Mouse (Mus musculus) thymus, postnatal 36 days (tissue): ENCODE data around the gene Pigs.

Source experiments
- DNase-seq, 2 experiments: peaks; one replicate each; pipeline ENCODE4 v3.0.0; 2022; ENCODE audit warnings: mixed read lengths in 2 of 2

The Pigs gene

GRCm38 (mm10) chr11:78367456-78368225 is 39.4 kb downstream of the Pigs start:
- DNase-seq: no peak

DNA sequence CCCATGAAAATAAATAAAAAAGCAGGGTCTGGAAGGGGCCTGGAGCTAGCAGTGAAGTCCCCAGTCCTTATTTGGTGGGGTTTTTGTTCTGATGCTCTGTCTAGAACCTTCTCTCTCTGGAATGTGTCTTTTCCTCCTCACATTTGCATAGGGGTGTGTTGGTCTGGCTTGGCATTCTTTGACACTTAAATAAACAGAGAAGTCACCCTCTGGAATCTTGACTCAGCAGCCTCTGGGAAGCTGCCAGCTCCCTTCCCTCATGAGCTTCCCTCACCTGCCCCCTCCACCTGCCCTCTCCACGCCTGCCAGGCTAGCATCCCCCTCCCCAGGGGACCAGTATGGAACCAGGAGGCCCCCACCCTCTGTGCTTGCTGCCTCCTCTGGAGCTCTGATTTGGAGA is 42.2 kb downstream of the Pigs start:
- DNase-seq: no peak

DNA sequence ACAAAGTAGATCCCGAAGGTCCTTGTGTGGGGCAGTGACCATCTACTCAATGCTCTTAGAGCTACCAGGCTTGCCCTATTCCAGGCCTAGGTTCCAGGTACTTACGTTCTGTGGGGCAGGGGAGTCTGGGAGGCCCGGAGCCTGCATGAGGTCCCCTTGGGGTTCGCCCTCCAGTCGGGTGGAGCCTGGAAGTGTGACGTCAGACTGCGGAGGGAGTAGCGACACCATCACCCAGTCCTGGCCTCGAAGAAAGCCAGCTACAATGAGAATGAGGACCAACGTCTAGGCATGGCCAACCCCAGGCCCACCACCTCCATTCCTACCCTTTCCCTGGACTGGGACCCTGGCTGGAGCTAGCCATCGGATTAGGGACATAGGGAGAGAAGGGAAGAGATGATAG is 43.5 kb downstream of the Pigs start:
- DNase-seq: no peak

DNA sequence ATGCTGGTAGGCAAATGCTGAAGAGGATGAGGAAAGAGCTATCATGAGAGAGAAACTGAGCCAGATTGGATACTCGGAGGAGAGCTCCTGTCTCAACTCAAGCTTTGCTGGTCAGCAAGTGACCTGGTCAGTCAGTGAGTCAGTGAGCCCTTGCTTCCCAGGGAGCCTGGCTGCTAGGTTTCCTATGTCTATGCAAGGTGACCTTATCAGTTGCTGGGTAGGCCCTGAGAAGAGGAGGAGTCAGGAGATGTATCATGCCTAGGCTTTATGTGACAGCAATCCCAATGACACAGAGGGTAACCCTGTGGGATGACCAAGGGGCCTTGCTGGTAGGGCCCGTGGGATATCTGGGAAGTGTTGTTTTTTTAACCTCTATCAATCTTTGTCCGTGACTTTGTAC is 44.0 kb downstream of the Pigs start:
- DNase-seq: no peak

DNA sequence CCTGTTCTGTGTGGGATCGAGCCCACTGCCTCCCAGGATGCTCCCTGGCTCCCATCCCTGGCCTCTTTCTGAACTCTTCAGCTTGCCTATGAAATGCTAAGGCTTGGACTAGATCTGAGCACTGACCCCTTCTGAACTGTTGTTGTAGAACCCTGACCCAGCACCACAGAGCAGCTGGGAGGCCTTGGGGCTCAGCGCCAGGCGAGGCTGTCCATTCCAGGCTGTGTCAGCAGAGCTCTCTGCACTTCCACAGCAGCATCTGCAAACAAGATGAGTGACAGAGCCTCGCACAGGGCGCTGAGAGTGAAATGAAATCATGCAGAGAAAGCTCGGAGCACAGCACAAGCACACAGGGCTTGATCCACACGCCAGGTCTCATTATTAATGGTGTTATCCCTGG is 44.4 kb downstream of the Pigs start:
- DNase-seq: no peak

DNA sequence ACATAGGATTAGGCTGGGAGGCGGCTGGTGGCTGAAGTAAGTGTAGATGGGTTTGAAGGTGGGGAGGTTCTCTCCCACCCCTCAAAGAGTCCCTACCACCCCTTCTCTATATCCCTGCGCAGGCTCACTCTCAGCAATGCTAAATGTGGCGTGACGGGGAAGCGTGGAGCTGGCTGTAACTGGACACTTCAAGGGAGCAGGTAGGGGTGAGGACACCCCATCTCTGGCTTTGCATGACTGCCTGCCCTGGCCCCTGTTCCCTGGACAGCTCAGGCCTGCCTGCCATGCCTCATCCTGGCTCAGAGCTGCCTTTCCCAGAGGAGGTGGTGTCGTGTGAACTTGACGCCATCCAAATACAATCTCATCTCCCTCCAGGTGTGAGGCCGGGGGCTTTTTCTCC is 45.9 kb downstream of the Pigs start:
- no peak for DNase-seq

DNA sequence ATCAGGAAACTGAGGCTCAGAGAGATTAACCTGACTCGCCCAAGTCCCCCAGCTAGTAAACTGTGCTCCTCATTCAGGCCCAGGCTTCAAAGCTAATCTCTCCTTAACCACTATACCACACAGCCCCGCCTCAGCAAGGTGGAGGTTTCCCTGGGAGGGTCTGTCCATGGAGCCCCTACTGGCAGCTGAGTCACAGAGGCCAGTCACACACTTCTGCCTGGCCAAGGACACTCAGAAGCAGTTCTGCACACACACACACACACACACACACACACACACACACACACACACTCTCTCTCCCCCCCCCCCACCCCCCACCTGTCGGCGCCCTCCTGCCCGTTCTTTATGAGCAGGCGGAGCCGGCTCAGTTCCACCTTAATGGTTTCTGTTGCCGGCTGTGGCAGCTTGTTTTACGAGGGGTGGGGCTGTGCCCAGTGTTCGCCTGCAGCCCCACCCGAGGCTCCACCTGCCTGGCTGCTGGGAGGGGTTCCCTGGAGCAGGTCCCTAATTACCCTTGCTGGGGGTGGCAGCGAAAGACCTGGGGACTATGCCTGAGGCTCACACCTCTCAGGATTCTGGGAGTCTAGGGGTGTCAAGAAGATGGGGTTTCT is 49.4 kb downstream of the Pigs start:
- DNase-seq: no peak

DNA sequence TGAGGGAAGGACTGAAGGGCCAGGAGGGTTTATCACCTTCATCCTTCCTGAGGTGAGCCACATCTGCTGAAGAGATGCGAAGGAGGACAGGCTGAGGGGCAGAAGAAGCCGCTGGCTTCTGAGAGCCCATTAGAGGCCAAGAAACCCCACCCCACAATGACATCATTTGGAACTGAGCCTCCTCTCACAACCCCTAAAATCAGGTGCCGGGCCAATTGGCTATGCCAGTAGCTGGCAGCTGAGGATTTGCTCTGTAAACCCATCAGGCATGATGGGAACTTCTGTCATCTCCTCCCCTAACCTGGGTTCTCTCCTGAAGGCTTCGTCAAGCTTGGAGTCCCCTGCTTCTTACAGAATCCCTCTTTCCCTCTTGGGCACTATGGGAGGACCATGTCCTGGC is 52.1 kb downstream of the Pigs start:
- DNase-seq: no peak

- no peak for DNase-seq
These were observed 52.8 kb downstream of the Pigs start for GRCm38 (mm10) chr11:78380996-78381395.

GRCm38 (mm10) chr11:78382286-78382685 is 54.1 kb downstream of the Pigs start:
- DNase-seq: no peak

DNA sequence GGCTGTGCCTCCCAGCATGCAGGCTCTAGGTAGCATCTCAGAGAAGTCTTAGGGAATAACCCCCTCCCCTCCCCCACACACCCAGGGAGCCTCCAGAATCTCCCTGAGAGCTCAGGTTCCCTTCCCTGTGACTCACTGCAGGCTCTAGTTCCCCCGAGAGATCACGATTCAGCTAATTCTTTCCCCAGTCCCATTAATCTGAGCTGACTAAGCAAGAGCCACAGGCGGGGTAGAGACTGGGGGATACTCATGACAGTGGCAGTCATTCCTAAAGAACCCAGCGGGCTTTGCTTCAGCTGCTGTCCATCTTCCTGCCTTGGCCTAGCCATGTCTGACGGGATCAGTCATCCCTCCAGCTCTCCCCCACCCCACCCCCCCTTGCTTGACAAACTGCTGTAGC is 54.5 kb downstream of the Pigs start:
- DNase-seq: no peak

GRCm38 (mm10) chr11:78385776-78386175 is 57.6 kb downstream of the Pigs start:
- DNase-seq: no peak

DNA sequence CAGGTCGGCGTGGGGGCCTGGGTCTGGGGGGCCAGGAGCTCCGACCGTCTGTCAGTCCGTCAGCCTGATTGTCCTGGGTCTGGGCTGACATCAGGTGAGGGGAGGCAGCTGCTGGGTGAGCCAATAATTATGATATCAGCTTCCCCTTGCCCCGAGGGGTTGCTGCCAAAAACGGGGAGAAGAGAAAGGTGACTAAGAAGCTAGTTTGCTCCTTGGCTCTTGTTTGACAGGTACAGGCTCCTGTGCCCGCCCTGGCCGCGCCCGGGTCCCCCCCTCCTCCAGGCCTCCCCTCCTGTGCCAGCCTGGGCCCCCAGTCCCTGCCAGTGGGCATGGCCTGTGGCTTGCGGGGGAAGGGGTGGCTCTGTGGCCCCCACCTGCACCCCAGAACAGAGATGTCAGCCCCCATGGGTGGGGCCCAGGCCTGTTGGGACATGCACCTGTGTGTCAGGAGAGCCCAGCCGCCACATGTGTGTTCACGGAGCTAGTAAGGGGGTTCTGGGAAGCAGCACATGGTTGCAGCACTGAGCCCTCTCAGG is 58.4 kb downstream of the Pigs start, which contains the start of gene Foxn1:
Gene Foxn1 (minus strand): TSS at position 51 of the 536 bp plus-strand sequence.
- DNase-seq: no peak
